Mouse (Mus musculus): ENCODE measurements around the gene Acox3. TPM values are rescaled to one million over a fixed set of nuclear protein-coding genes. Genes with fewer than 3 reads are reported as not detected.
A peak's percentile ranks its signal among the peaks of the same experiment; 100 is the strongest.

Gene Acox3
- polyA plus RNA-seq, 1 experiment from 2014 or later: 12.7 TPM

GRCm38 (mm10) chr5:35557946-35558621 lies 24.8 kb upstream of the Acox3 start:
- 74% methylated on average over 13 of the region's 13 CpGs for WGBS
- no peak for ATAC-seq (ENCODE audit: low FRiP score)
- no peaks in the 10 kb centered on the region for H3K9me3 ChIP-seq (replicated peaks)
- no peak overlapping the region for H3K27ac ChIP-seq (replicated peaks)
- no peak overlapping the region for H3K9ac ChIP-seq (replicated peaks)
- H3K4me1 ChIP-seq: no peaks in the 10 kb centered on the region
- no peak overlapping the region for H3K4me3 ChIP-seq (replicated peaks)
- H3K27me3 ChIP-seq (replicated peaks): no peaks in the 10 kb centered on the region
- peaks cover 66% of the 10 kb centered on the region for H3K36me3 ChIP-seq
- no peak overlapping the region for H3K4me2 ChIP-seq

DNA sequence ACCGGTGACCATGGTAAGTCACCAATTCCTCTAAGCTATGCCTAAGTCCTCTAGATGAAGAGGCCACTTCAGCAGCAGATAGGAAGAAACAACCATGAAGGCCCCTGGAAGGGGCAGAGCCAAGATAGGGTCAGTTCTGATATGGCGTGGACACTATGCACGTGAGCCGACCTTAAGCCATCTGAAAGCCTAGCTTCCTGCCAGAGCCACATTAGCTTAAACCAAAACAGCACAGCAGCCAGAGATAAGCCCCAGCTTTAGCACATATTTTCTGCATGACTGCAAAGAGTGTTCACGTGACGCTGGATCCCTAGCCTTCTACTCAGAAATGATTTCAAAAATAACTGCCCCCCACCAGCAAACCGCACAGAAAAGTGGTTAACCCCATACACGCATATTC lies 23.4 kb upstream of the Acox3 start:
- no peak overlapping the region for H3K4me2 ChIP-seq
- no peaks in the 10 kb centered on the region for H3K9me3 ChIP-seq (replicated peaks)
- peaks cover 80% of the 10 kb centered on the region for H3K36me3 ChIP-seq
- no peak overlapping the region for H3K9ac ChIP-seq (replicated peaks)
- H3K4me3 ChIP-seq (replicated peaks): no peak overlapping the region
- H3K4me1 ChIP-seq: no peaks in the 10 kb centered on the region
- no peak overlapping the region for H3K27ac ChIP-seq (replicated peaks)
- no peak for ATAC-seq (ENCODE audit: low FRiP score)
- no peaks in the 10 kb centered on the region for H3K27me3 ChIP-seq (replicated peaks)
- WGBS: 90% methylated on average over 8 of the region's 8 CpGs

DNA sequence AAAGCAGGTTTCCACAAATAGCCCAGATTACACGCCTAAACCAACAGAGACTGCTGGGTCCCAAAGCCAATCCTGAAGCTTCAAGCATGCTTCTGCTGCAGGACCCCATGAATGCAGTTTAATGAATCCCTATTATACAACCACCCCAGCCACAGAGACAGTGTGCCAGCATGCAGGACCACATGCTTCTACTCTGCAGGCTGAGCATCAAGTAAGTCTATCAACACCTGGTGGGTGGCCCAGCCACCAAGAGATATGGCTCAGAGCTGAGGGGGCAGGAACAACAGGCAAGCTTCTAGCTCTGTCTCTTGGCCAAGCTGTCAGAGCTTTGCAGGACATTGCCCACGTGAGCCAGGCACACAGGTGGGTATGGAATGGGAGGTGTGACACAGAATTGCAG lies 20.2 kb upstream of the Acox3 start:
- H3K9me3 ChIP-seq (replicated peaks): no peaks in the 10 kb centered on the region
- WGBS: 89% methylated on average over 2 of the region's 2 CpGs

GRCm38 (mm10) chr5:35563449-35563848 lies 19.4 kb upstream of the Acox3 start:
- Histone ChIP-seq H3K4me1 (no peaks in the 10 kb centered on the region), H3K9ac (replicated peaks) (no peak overlapping the region), H3K9me3 (replicated peaks) (no peaks in the 10 kb centered on the region), H3K4me2 (no peak overlapping the region), H3K4me3 (replicated peaks) (no peak overlapping the region), H3K36me3 (peaks cover 93% of the 10 kb centered on the region), H3K27ac (replicated peaks) (no peak overlapping the region), H3K27me3 (replicated peaks) (no peaks in the 10 kb centered on the region)
- ATAC-seq (ENCODE audit: low FRiP score): no peak
- WGBS: 0% methylated on average over 1 of the region's 1 CpGs

More for the DNA sequence above, 20.2 kb upstream of the Acox3 start:
- Histone ChIP-seq H3K4me3 (replicated peaks) (no peak overlapping the region), H3K4me1 (no peaks in the 10 kb centered on the region), H3K9ac (replicated peaks) (no peak overlapping the region), H3K27me3 (replicated peaks) (no peaks in the 10 kb centered on the region), H3K36me3 (peaks cover 89% of the 10 kb centered on the region), H3K4me2 (no peak overlapping the region), H3K27ac (replicated peaks) (no peak overlapping the region)
- no peak for ATAC-seq (ENCODE audit: low FRiP score)

- H3K27me3 ChIP-seq (replicated peaks): no peaks in the 10 kb centered on the region
- no peak for ATAC-seq (ENCODE audit: low FRiP score)
- H3K4me3 ChIP-seq (replicated peaks): no peak overlapping the region
- H3K4me2 ChIP-seq: no peak overlapping the region
- no peaks in the 10 kb centered on the region for H3K9me3 ChIP-seq (replicated peaks)
- WGBS: 90% methylated on average over 9 of the region's 9 CpGs
- no peaks in the 10 kb centered on the region for H3K4me1 ChIP-seq
- no peak overlapping the region for H3K9ac ChIP-seq (replicated peaks)
- H3K27ac ChIP-seq (replicated peaks): no peak overlapping the region
- peaks cover 94% of the 10 kb centered on the region for H3K36me3 ChIP-seq
Observed at GRCm38 (mm10) chr5:35565217-35565616, 17.6 kb upstream of the Acox3 start.

GRCm38 (mm10) chr5:35566632-35567031 lies 16.2 kb upstream of the Acox3 start:
- H3K9me3 ChIP-seq (replicated peaks): no peaks in the 10 kb centered on the region
- no peak overlapping the region for H3K27ac ChIP-seq (replicated peaks)
- H3K4me2 ChIP-seq: no peak overlapping the region
- no peak overlapping the region for H3K9ac ChIP-seq (replicated peaks)
- H3K36me3 ChIP-seq: peaks cover 96% of the 10 kb centered on the region
- no peak overlapping the region for H3K4me3 ChIP-seq (replicated peaks)
- 87% methylated on average over 4 of the region's 4 CpGs for WGBS
- ATAC-seq (ENCODE audit: low FRiP score): no peak
- H3K27me3 ChIP-seq (replicated peaks): no peaks in the 10 kb centered on the region
- H3K4me1 ChIP-seq: no peaks in the 10 kb centered on the region

DNA sequence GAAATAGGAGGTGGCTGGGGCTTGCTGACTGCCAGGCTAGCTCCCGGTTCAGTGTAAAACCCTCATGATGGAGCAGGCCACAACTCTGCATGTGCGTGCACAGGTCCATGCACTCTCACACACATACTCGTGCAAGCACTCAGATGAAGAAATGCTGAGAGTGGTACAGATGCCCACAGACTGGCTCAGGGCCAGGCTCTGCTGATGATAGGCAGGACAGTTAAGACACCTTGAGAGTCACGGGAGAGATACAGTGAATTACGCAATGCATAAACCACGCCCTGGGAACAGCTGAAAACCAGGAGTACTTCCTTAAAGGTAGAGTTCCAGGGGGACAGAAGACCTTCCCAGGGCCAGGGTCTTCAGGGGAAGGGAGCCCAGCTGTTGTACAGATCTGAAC lies 11.3 kb upstream of the Acox3 start:
- Histone ChIP-seq H3K27ac (replicated peaks) (no peak overlapping the region), H3K4me1 (peaks cover 15% of the 10 kb centered on the region), H3K4me3 (replicated peaks) (no peak overlapping the region), H3K27me3 (replicated peaks) (no peaks in the 10 kb centered on the region), H3K4me2 (no peak overlapping the region), H3K36me3 (peaks cover 67% of the 10 kb centered on the region), H3K9ac (replicated peaks) (no peak overlapping the region), H3K9me3 (replicated peaks) (no peaks in the 10 kb centered on the region)
- ATAC-seq (ENCODE audit: low FRiP score): no peak
- 92% methylated on average over 6 of the region's 6 CpGs for WGBS

DNA sequence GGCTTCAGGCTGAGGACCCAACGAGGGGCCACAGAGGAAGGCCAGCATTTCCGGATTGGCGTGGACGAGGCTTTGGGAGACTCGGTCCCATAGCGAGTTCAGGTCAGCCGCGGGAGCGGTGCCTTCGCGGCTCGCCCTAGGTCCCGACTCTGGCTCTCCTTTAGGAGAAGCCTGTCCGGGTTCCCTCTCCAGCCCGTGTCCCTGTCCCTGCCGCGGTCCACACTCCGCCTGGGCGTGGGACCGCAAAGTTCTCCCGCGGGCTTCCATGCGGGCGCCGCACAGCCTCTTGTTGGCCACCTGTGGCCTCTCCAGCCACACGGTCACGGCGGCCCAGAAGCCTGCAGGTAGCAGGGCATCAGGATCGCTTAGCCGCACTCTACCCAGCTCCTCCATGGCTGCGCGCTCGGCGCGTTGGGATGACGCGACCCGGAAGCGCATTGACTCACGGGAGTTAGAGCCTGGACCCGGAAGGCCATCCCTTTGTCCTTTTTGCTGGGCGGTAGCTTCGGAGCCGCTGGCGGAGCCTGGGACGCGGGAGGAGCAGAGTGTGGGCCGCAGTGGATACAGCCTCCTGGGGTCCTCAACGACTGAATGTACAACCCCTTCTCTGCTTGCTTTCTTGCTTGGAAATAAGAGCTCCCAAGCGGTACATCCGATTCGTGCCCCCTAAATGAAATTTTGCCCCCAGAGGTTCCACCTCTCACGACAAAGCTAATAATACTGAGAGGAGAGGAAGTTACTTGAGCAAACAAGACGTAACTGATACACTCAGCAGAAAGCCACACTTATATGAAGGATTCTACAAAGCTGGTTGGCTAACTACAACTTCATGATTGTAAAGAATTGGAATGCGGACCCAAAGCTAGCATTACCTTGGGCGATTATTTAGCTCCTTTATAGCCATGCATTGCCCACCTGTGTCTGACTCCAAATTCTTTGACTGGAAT lies 7.9 kb upstream of the Acox3 start, which contains the start of gene Trmt44:
Gene Trmt44, minus strand, starts transcription at position 418 of the 947 bp plus-strand sequence.
- Histone ChIP-seq H3K36me3 (peaks cover 37% of the 10 kb centered on the region), H3K27me3 (replicated peaks) (peaks cover 11% of the 10 kb centered on the region; the same call in 1 of the 2 replicates), H3K4me3 (replicated peaks) (peak within 1 kb of the TSS; percentile 98), H3K27ac (replicated peaks) (peak within 1 kb of the TSS; percentile 86), H3K9me3 (replicated peaks) (no peaks in the 10 kb centered on the region), H3K9ac (replicated peaks) (peak within 1 kb of the TSS; percentile 89), H3K4me1 (peaks cover 15% of the 10 kb centered on the region), H3K4me2 (peak within 1 kb of the TSS; percentile 97)
- peak; percentile 96 for ATAC-seq (ENCODE audit: low FRiP score)
- WGBS: 3% methylated on average over 56 of the region's 56 CpGs

DNA sequence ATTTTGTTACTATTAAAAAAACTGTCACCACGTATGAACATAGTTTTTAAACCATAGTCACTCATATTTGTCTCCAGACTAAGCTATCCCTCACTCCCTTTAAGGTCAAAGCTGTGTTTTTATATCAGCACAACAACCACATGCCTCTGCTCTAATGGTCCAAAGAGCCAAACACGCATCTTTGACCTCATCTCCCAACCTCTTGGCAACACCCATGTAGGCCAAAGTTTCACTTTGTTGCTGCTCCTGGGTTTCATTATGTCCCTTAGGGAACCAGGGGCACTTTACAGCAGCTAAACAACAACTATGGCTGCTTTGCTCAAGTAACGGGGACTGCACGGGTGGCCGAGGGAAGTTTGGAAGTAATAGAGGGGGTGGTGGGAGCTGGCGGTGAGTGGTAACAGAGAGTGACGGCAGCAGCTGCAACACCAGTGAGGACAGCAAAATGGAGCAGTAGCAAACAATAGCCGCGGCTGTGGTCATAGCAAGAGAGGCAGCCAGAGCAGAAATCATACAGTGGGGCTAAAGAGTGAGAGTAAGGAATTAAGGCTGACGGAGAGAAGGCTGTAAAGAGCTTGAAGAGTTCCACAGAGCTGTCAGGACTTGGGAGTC lies 6.3 kb upstream of the Acox3 start:
- ATAC-seq (ENCODE audit: low FRiP score): no peak
- Histone ChIP-seq H3K9ac (replicated peaks) (no peak overlapping the region), H3K27me3 (replicated peaks) (peaks cover 19% of the 10 kb centered on the region; the same call in 1 of the 2 replicates), H3K36me3 (peaks cover 21% of the 10 kb centered on the region), H3K4me3 (replicated peaks) (no peak overlapping the region), H3K27ac (replicated peaks) (no peak overlapping the region), H3K4me2 (no peak overlapping the region), H3K9me3 (replicated peaks) (no peaks in the 10 kb centered on the region), H3K4me1 (peaks cover 15% of the 10 kb centered on the region)
- 89% methylated on average over 10 of the region's 10 CpGs for WGBS

DNA sequence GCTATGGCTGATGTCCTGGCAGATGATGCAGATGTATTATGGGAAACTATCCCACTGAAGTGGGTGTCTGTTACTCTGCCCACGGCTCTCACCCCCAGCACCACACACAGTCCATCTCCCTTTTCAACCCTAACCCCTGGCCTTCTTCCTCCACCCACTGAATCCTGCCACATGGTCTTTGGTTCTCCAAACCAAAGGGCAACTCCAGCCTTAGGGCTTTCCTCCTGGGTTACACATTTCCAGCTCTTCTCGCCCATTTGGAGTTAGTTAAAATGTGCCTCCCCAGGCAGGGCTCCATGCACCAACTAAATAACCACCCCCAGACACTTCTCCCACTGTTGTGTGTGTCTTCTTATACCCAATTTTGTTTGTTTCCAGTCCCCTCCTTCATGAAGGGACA lies 4.4 kb upstream of the Acox3 start:
- no peak for ATAC-seq (ENCODE audit: low FRiP score)
- Histone ChIP-seq H3K27ac (replicated peaks) (no peak overlapping the region), H3K4me2 (no peak overlapping the region), H3K9ac (replicated peaks) (no peak overlapping the region), H3K4me3 (replicated peaks) (no peak overlapping the region), H3K4me1 (peaks cover 24% of the 10 kb centered on the region), H3K9me3 (replicated peaks) (no peaks in the 10 kb centered on the region), H3K27me3 (replicated peaks) (peaks cover 19% of the 10 kb centered on the region; the same call in 1 of the 2 replicates), H3K36me3 (peaks cover 4% of the 10 kb centered on the region; the same call in 1 of the 2 replicates)
- 80% methylated on average over 2 of the region's 2 CpGs for WGBS

- H3K27ac ChIP-seq (replicated peaks): no peak overlapping the region
- no peak for ATAC-seq (ENCODE audit: low FRiP score)
- no peaks in the 10 kb centered on the region for H3K9me3 ChIP-seq (replicated peaks)
- H3K4me3 ChIP-seq (replicated peaks): no peak overlapping the region
- H3K27me3 ChIP-seq (replicated peaks): peaks cover 19% of the 10 kb centered on the region; the same call in 1 of the 2 replicates
- 60% methylated on average over 5 of the region's 5 CpGs for WGBS
- peaks cover 25% of the 10 kb centered on the region for H3K4me1 ChIP-seq
- no peak overlapping the region for H3K4me2 ChIP-seq
- H3K36me3 ChIP-seq: no peaks in the 10 kb centered on the region
- H3K9ac ChIP-seq (replicated peaks): no peak overlapping the region
Observed at GRCm38 (mm10) chr5:35579247-35579893, 3.5 kb upstream of the Acox3 start.
